Mouse (Mus musculus) G1E (cell line): ENCODE results near the gene Lrp4. TPM values are rescaled to one million over a fixed set of nuclear protein-coding genes. Genes with fewer than 3 reads are reported as not detected.

Experiments used
- ATAC-seq: 2 replicates; pipeline ENCODE4 v1.8.0; 2016; ENCODE audit warnings: mild to moderate bottlenecking; ENCODE audit not compliant: insufficient number of reproducible peaks, poor library complexity, low FRiP score, severe bottlenecking; ENCODE audit errors: extremely low read depth
- DNase-seq: peaks from one replicate; pipeline ENCODE4 v3.0.0; 2012; ENCODE audit warnings: low spot score
- H3K27me3 ChIP-seq: 2 replicates; pipeline ENCODE4 v1.6.1; 2012; ENCODE audit warnings: mild to moderate bottlenecking, low read length, inconsistent platforms; ENCODE audit not compliant: insufficient read depth
- H3K36me3 ChIP-seq: replicated peaks from 2 replicates; pipeline ENCODE3; 2012; ENCODE audit warnings: mild to moderate bottlenecking, inconsistent platforms
- H3K4me1 ChIP-seq: 2 replicates; pipeline ENCODE4 v1.6.1; 2012; ENCODE audit warnings: low read depth, low read length, inconsistent platforms, mixed read lengths; ENCODE audit not compliant: insufficient read depth
- H3K4me3 ChIP-seq: 2 replicates; pipeline ENCODE4 v1.5.1; 2012; ENCODE audit warnings: low read depth, mild to moderate bottlenecking, inconsistent platforms, low read length, moderate library complexity, mixed read lengths
- H3K9me3 ChIP-seq: replicated peaks from 2 replicates; pipeline ENCODE4 v1.6.1; 2012; ENCODE audit warnings: inconsistent platforms
- CTCF ChIP-seq: IDR thresholded peaks from 2 replicates; pipeline ENCODE4 v1.5.1; 2012; ENCODE audit warnings: low read depth, low read length, inconsistent platforms, mixed read lengths
- GATA1 ChIP-seq: IDR thresholded peaks from 2 replicates; pipeline ENCODE4 v1.6.1; 2012; ENCODE audit warnings: borderline replicate concordance, low read length, inconsistent platforms, mixed read lengths
- GATA2 ChIP-seq: IDR thresholded peaks from 2 replicates; pipeline ENCODE4 v1.6.1; 2012; ENCODE audit warnings: low read depth, low read length, inconsistent platforms, borderline replicate concordance
- POLR2AphosphoS5 ChIP-seq: IDR thresholded peaks from 2 replicates; pipeline ENCODE4 v1.6.1; 2012; ENCODE audit warnings: low read depth, low read length, inconsistent platforms; ENCODE audit not compliant: insufficient replicate concordance
- TAL1 ChIP-seq: conservative IDR thresholded peaks from 2 replicates; pipeline ENCODE4 v1.6.1; 2012; ENCODE audit warnings: low read depth, low read length, inconsistent platforms, mixed read lengths
- polyA plus RNA-seq: library from polyadenylated mRNA; stranded (reverse); fragments of >175 nt; gene quantifications from 2 replicates; pipeline ENCODE4 v1.2.3, GENCODE M21; 2012
- total RNA-seq, 2 experiments: library from RNA; stranded (forward) in 1 of 2; stranded (reverse) in 1 of 2; fragments of 200-1000 nt in 1 of 2; fragments of >200 nt in 1 of 2; fragmentation: Nextera tagmentation in 1 of 2; gene quantifications; 2 replicates each; pipeline ENCODE4 v1.2.3; 2014 to 2017

The Lrp4 gene
- total and polyA plus RNA-seq, 3 experiments: 0.22 TPM; not detected in 2

- no peak for ATAC-seq
- no peak for TF ChIP-seq POLR2AphosphoS5
- no peak for TF ChIP-seq CTCF
- no peak for TF ChIP-seq GATA1
- TF ChIP-seq GATA2: no peak
- TF ChIP-seq TAL1: no peak
Observed at GRCm38 (mm10) chr2:91437116-91437815, 20.0 kb upstream of the Lrp4 start.

GRCm38 (mm10) chr2:91439271-91439670 is 18.0 kb upstream of the Lrp4 start:
- no peak for ATAC-seq
- no peak for DNase-seq
- no peak for TF ChIP-seq GATA2
- no peak for TF ChIP-seq POLR2AphosphoS5
- no peak for TF ChIP-seq GATA1
- TF ChIP-seq TAL1: no peak
- no peak for TF ChIP-seq CTCF
- Histone ChIP-seq H3K27me3 (peaks cover 13% of the 10 kb centered on the region), H3K36me3 (no peaks in the 10 kb centered on the region), H3K4me3 (no peak overlapping the region), H3K9me3 (no peaks in the 10 kb centered on the region), H3K4me1 (no peaks in the 10 kb centered on the region)

More at GRCm38 (mm10) chr2:91437116-91437815, 20.0 kb upstream of the Lrp4 start:
- H3K4me1 ChIP-seq: no peaks in the 10 kb centered on the region
- no peaks in the 10 kb centered on the region for H3K9me3 ChIP-seq
- H3K4me3 ChIP-seq: no peak overlapping the region
- no peak for DNase-seq
- H3K27me3 ChIP-seq: peaks cover 17% of the 10 kb centered on the region
- no peaks in the 10 kb centered on the region for H3K36me3 ChIP-seq

GRCm38 (mm10) chr2:91439876-91440275 is 17.4 kb upstream of the Lrp4 start:
- H3K4me1 ChIP-seq: no peaks in the 10 kb centered on the region
- ATAC-seq: no peak
- TF ChIP-seq CTCF (no peak), GATA1 (no peak), GATA2 (no peak), POLR2AphosphoS5 (no peak), TAL1 (no peak)
- no peak for DNase-seq
- H3K4me3 ChIP-seq: no peak overlapping the region
- peaks cover 17% of the 10 kb centered on the region for H3K27me3 ChIP-seq
- no peaks in the 10 kb centered on the region for H3K9me3 ChIP-seq
- no peaks in the 10 kb centered on the region for H3K36me3 ChIP-seq

GRCm38 (mm10) chr2:91440686-91441085 is 16.6 kb upstream of the Lrp4 start:
- no peak for DNase-seq
- H3K4me3 ChIP-seq: no peak overlapping the region
- TF ChIP-seq GATA1: no peak
- TF ChIP-seq CTCF: no peak
- TF ChIP-seq GATA2: no peak
- TF ChIP-seq POLR2AphosphoS5: no peak
- TF ChIP-seq TAL1: no peak
- H3K36me3 ChIP-seq: no peaks in the 10 kb centered on the region
- peaks cover 17% of the 10 kb centered on the region for H3K27me3 ChIP-seq
- H3K9me3 ChIP-seq: no peaks in the 10 kb centered on the region
- no peaks in the 10 kb centered on the region for H3K4me1 ChIP-seq
- no peak for ATAC-seq

GRCm38 (mm10) chr2:91441715-91442114 is 15.6 kb upstream of the Lrp4 start:
- ATAC-seq (no peak), DNase-seq (no peak)
- TF ChIP-seq TAL1: no peak
- TF ChIP-seq GATA2: no peak
- TF ChIP-seq POLR2AphosphoS5: no peak
- TF ChIP-seq GATA1: no peak
- no peak for TF ChIP-seq CTCF
- Histone ChIP-seq H3K4me1 (no peaks in the 10 kb centered on the region), H3K27me3 (peaks cover 17% of the 10 kb centered on the region), H3K4me3 (no peak overlapping the region), H3K9me3 (no peaks in the 10 kb centered on the region), H3K36me3 (no peaks in the 10 kb centered on the region)

GRCm38 (mm10) chr2:91442241-91442640 is 15.1 kb upstream of the Lrp4 start:
- no peak overlapping the region for H3K4me3 ChIP-seq

More at GRCm38 (mm10) chr2:91442241-91442640, 15.1 kb upstream of the Lrp4 start:
- DNase-seq: no peak
- ATAC-seq: no peak
- H3K27me3 ChIP-seq: peaks cover 17% of the 10 kb centered on the region
- no peaks in the 10 kb centered on the region for H3K4me1 ChIP-seq
- 0 out of 2 replicates have a peak, but pooled peaks cover under 1% of the 10 kb centered on the region for H3K9me3 ChIP-seq
- TF ChIP-seq GATA1: no peak
- no peak for TF ChIP-seq POLR2AphosphoS5
- TF ChIP-seq TAL1: no peak
- no peak for TF ChIP-seq GATA2
- TF ChIP-seq CTCF: no peak
- H3K36me3 ChIP-seq: no peaks in the 10 kb centered on the region
